Mouse (Mus musculus): ENCODE measurements around the gene Ces2g. TPM values are rescaled to one million over a fixed set of nuclear protein-coding genes. Genes with fewer than 3 reads are reported as not detected.

The Ces2g gene
- 10.1 and 12.0 TPM in 2 replicates for polyA plus RNA-seq (2012; rRNA removed)

DNA sequence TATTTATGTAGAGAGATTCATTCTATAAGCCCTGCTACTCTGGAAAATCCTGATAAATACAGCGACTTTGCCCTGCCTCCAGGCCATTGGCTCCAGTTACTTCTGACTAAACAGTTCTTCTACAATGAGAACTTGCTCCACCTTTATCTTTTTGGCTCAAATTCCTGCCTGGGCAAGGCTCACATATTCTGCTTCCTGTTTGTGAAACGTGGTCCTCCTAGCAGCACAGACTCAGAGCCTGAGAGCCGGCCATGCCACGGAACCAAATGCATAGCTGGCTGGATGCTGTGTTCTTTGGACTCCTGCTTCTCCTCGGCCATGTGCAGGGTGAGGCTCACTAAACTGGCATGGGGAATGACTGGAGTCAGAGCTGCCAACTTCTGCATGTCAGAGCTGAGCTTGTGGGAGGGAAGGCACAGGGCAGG, at the start of gene Ces2g:
Ces2g (plus strand) TSS at position 182 of the 425 bp plus-strand sequence.
- no peak for DNase-seq (ENCODE audit: low read depth in 1 of 2, low spot score in 2 of 2)
- Histone ChIP-seq H3K27ac (ENCODE audit: insufficient read depth, low read length) (peak within 1 kb of the TSS; percentile 42; the same call in 1 of the 2 replicates), H3K4me3 (ENCODE audit: extremely low read depth, insufficient read depth, insufficient read length) (no peak within 1 kb of the TSS), H3K4me1 (ENCODE audit: control insufficient read depth, insufficient read depth, insufficient read length) (no peaks in the 10 kb centered on the region), H3K27me3 (ENCODE audit: control insufficient read depth, insufficient read depth, low read length) (no peaks in the 10 kb centered on the region; the same call in 1 of the 2 replicates), H3K36me3 (ENCODE audit: control insufficient read depth, insufficient read depth, low read length) (no peaks in the 10 kb centered on the region)
- 37% methylated on average over 5 of the region's 5 CpGs for WGBS
- no peak for TF ChIP-seq POLR2A (IDR thresholded peaks at IDR 0.05; ENCODE audit: low read depth, low read length)
- no peak for TF ChIP-seq CTCF (IDR thresholded peaks at IDR 0.05; ENCODE audit: extremely low read depth, insufficient read depth, insufficient read length, insufficient replicate concordance)

GRCm38 (mm10) chr8:104925972-104926596, 35.4 kb upstream of the Ces2g start, which contains the start of gene Ces2e:
Gene Ces2e (plus strand): TSS chr8:104926260.
- no peak within 1 kb of the TSS for H3K27ac ChIP-seq (ENCODE audit: insufficient read depth, low read length)
- WGBS: 58% methylated on average over 5 of the region's 5 CpGs
- no peak for DNase-seq (ENCODE audit: low read depth in 1 of 2, low spot score in 2 of 2)
- TF ChIP-seq CTCF (IDR thresholded peaks at IDR 0.05; ENCODE audit: extremely low read depth, insufficient read depth, insufficient read length, insufficient replicate concordance) (no peak), POLR2A (IDR thresholded peaks at IDR 0.05; ENCODE audit: low read depth, low read length) (no peak)
- no peaks in the 10 kb centered on the region for H3K36me3 ChIP-seq (ENCODE audit: control insufficient read depth, insufficient read depth, low read length)
- no peaks in the 10 kb centered on the region for H3K4me1 ChIP-seq (ENCODE audit: control insufficient read depth, insufficient read depth, insufficient read length)
- no peak within 1 kb of the TSS for H3K4me3 ChIP-seq (ENCODE audit: extremely low read depth, insufficient read depth, insufficient read length)
- no peaks in the 10 kb centered on the region for H3K27me3 ChIP-seq (ENCODE audit: control insufficient read depth, insufficient read depth, low read length)

DNA sequence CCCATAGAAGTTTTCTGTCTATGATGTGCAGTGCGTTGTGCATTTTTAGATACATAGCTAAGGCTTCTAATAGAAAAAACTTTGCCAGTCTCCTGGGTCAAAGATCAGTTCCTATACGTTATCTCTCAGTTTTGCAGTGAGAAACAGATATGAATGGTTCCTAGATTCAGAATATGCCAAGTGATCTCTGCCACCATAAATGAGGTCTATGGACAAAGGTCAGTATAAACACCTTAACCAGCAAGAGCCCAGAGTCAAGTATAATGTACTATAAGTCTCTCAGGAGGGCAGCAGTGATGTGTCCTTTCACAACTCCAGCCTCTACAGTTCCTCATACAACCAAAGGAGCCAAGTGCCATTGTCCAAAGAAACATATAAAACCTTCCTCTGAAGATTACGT, 34.2 kb upstream of the Ces2g start:
- H3K27me3 ChIP-seq (ENCODE audit: control insufficient read depth, insufficient read depth, low read length): no peaks in the 10 kb centered on the region
- no peak overlapping the region for H3K27ac ChIP-seq (ENCODE audit: insufficient read depth, low read length)
- H3K4me1 ChIP-seq (ENCODE audit: control insufficient read depth, insufficient read depth, insufficient read length): no peaks in the 10 kb centered on the region
- no peaks in the 10 kb centered on the region for H3K36me3 ChIP-seq (ENCODE audit: control insufficient read depth, insufficient read depth, low read length)
- no peak for DNase-seq (ENCODE audit: low read depth in 1 of 2, low spot score in 2 of 2)
- H3K4me3 ChIP-seq (ENCODE audit: extremely low read depth, insufficient read depth, insufficient read length): no peak overlapping the region
- WGBS: 86% methylated on average over 3 of the region's 3 CpGs
- no peak for TF ChIP-seq CTCF (IDR thresholded peaks at IDR 0.05; ENCODE audit: extremely low read depth, insufficient read depth, insufficient read length, insufficient replicate concordance)
- no peak for TF ChIP-seq POLR2A (IDR thresholded peaks at IDR 0.05; ENCODE audit: low read depth, low read length)

GRCm38 (mm10) chr8:104944665-104945064, 16.9 kb upstream of the Ces2g start:
- TF ChIP-seq CTCF (IDR thresholded peaks at IDR 0.05; ENCODE audit: extremely low read depth, insufficient read depth, insufficient read length, insufficient replicate concordance): no peak
- no peak for TF ChIP-seq POLR2A (IDR thresholded peaks at IDR 0.05; ENCODE audit: low read depth, low read length)

DNA sequence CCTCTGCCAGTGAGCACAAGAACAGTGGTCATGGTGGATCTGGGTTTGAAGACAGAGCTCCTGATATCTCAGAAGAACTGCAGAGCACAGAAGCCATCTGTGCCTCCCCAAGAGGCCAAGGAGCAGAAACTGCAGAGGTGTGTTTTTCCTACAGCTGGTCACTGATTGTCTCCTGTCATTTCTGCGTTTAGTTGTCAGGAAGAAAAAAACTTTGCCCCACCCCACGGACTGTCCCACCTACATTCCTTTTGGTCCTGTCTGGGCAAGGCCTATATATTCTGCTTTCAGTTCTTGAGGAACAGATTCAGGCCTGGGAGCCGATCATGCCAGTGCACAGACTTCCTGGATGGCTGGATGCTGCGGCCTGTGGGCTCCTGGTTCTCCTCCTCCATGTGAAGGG, 14.5 kb upstream of the Ces2g start, which contains the start of gene Ces2f:
Ces2f (plus strand) TSS at position 301 of the 400 bp plus-strand sequence.
- 76% methylated on average over 4 of the region's 4 CpGs for WGBS

More at GRCm38 (mm10) chr8:104944665-104945064, 16.9 kb upstream of the Ces2g start:
- no peak overlapping the region for H3K27ac ChIP-seq (ENCODE audit: insufficient read depth, low read length)
- DNase-seq (ENCODE audit: low read depth in 1 of 2, low spot score in 2 of 2): no peak
- H3K4me3 ChIP-seq (ENCODE audit: extremely low read depth, insufficient read depth, insufficient read length): no peak overlapping the region
- H3K27me3 ChIP-seq (ENCODE audit: control insufficient read depth, insufficient read depth, low read length): no peaks in the 10 kb centered on the region
- WGBS: 81% methylated on average over 2 of the region's 2 CpGs
- no peaks in the 10 kb centered on the region for H3K4me1 ChIP-seq (ENCODE audit: control insufficient read depth, insufficient read depth, insufficient read length)
- H3K36me3 ChIP-seq (ENCODE audit: control insufficient read depth, insufficient read depth, low read length): no peaks in the 10 kb centered on the region

DNA sequence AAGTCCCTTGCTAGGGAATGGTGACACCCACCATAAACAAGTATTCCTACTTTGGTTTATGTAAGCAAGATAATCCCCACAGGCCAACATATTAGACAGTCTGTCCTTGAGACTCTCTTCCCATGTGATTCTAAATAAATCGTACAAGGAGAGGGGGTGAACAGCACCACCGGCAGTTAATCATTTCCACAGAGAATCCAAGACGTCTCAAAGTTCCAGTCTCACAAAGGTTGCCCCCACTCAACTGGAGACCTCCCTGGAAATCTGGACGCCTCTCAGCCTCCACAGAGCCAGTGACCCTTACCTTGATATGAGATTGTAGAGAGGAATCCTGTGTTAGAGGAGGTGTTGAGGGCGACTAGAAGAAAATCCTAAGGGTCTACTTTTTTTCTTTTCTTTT, 12.5 kb upstream of the Ces2g start:
- H3K4me1 ChIP-seq (ENCODE audit: control insufficient read depth, insufficient read depth, insufficient read length): no peaks in the 10 kb centered on the region
- 76% methylated on average over 5 of the region's 5 CpGs for WGBS
- H3K27me3 ChIP-seq (ENCODE audit: control insufficient read depth, insufficient read depth, low read length): no peaks in the 10 kb centered on the region
- no peak overlapping the region for H3K27ac ChIP-seq (ENCODE audit: insufficient read depth, low read length)
- no peaks in the 10 kb centered on the region for H3K36me3 ChIP-seq (ENCODE audit: control insufficient read depth, insufficient read depth, low read length)
- no peak overlapping the region for H3K4me3 ChIP-seq (ENCODE audit: extremely low read depth, insufficient read depth, insufficient read length)
- no peak for TF ChIP-seq CTCF (IDR thresholded peaks at IDR 0.05; ENCODE audit: extremely low read depth, insufficient read depth, insufficient read length, insufficient replicate concordance)
- TF ChIP-seq POLR2A (IDR thresholded peaks at IDR 0.05; ENCODE audit: low read depth, low read length): no peak
- no peak for DNase-seq (ENCODE audit: low read depth in 1 of 2, low spot score in 2 of 2)

More for the DNA sequence above, 14.5 kb upstream of the Ces2g start, which contains the start of gene Ces2f:
- no peak for DNase-seq (ENCODE audit: low read depth in 1 of 2, low spot score in 2 of 2)
- no peaks in the 10 kb centered on the region for H3K4me1 ChIP-seq (ENCODE audit: control insufficient read depth, insufficient read depth, insufficient read length)
- no peak within 1 kb of the TSS for H3K4me3 ChIP-seq (ENCODE audit: extremely low read depth, insufficient read depth, insufficient read length)
- no peaks in the 10 kb centered on the region for H3K36me3 ChIP-seq (ENCODE audit: control insufficient read depth, insufficient read depth, low read length)
- TF ChIP-seq CTCF (IDR thresholded peaks at IDR 0.05; ENCODE audit: extremely low read depth, insufficient read depth, insufficient read length, insufficient replicate concordance): no peak
- no peak for TF ChIP-seq POLR2A (IDR thresholded peaks at IDR 0.05; ENCODE audit: low read depth, low read length)
- H3K27ac ChIP-seq (ENCODE audit: insufficient read depth, low read length): no peak within 1 kb of the TSS
- H3K27me3 ChIP-seq (ENCODE audit: control insufficient read depth, insufficient read depth, low read length): no peaks in the 10 kb centered on the region

Data from spleen, adult 2 months (tissue).